Mouse (Mus musculus) left cerebral cortex, postnatal 14 days (tissue): ENCODE results near the gene Parp16. TPM values are rescaled to one million over a fixed set of nuclear protein-coding genes. Genes with fewer than 3 reads are reported as not detected.
"Not testable (repeated sequence)": the region's sequence is repeated elsewhere in the genome, so short reads cannot be mapped to it uniquely, and the experiment has no call there.

Source experiments
- DNase-seq, 2 experiments: peaks; one replicate each; pipeline ENCODE4 v3.0.0; 2021 to 2022; ENCODE audit warnings: low spot score in 2 of 2, mixed read lengths in 1 of 2
- intact Hi-C: fragments of 180-260 bp; cut with DNase I; formaldehyde crosslinking; loops from one replicate; pipeline ENCODE4 v1.15.1; 2025
- total RNA-seq, 2 experiments: library from RNA; stranded (reverse); gene quantifications; 2 replicates each; pipeline ENCODE4 v1.2.3; 2021

Gene Parp16
- total RNA-seq, 2 experiments from 2014 or later: 3.1 to 3.9 TPM

- DNase-seq: peak; percentile 86 to 91
- intact Hi-C loops: no loop called here
These were observed 6.4 kb downstream of the Parp16 start for GRCm38 (mm10) chr9:65201381-65202164.

GRCm38 (mm10) chr9:65202165-65202754, 7.1 kb downstream of the Parp16 start:
- no peak for DNase-seq
- intact Hi-C loops: no loop called here

GRCm38 (mm10) chr9:65205049-65205815, 10.1 kb downstream of the Parp16 start:
- intact Hi-C loops: no loop called here
- DNase-seq: no peak

- intact Hi-C loops, DNase-seq: not testable (repeated sequence)
These were observed 12.1 kb downstream of the Parp16 start for GRCm38 (mm10) chr9:65207041-65207815.

GRCm38 (mm10) chr9:65208293-65209179, 13.4 kb downstream of the Parp16 start:
- intact Hi-C loops: no loop called here

GRCm38 (mm10) chr9:65211598-65211997, 16.4 kb downstream of the Parp16 start:
- intact Hi-C loops: no loop called here
- DNase-seq: no peak

More at GRCm38 (mm10) chr9:65208293-65209179, 13.4 kb downstream of the Parp16 start:
- no peak for DNase-seq

- intact Hi-C loops: no loop called here
- DNase-seq: no peak
These were observed 19.2 kb downstream of the Parp16 start for GRCm38 (mm10) chr9:65214425-65214777.

- intact Hi-C loops: no loop called here
- peak; percentile 70 to 72 for DNase-seq
These were observed 19.8 kb downstream of the Parp16 start for GRCm38 (mm10) chr9:65214778-65215493.

- intact Hi-C loops: no loop called here
- no peak for DNase-seq
These were observed 20.5 kb downstream of the Parp16 start for GRCm38 (mm10) chr9:65215494-65216126.

GRCm38 (mm10) chr9:65216972-65217371, 21.8 kb downstream of the Parp16 start:
- intact Hi-C loops: no loop called here
- no peak for DNase-seq

GRCm38 (mm10) chr9:65217661-65218060, 22.5 kb downstream of the Parp16 start:
- no peak for DNase-seq
- intact Hi-C loops: no loop called here

- DNase-seq: no peak
- intact Hi-C loops: no loop called here
These were observed 23.8 kb downstream of the Parp16 start for GRCm38 (mm10) chr9:65218916-65219315.

- DNase-seq, intact Hi-C loops: not testable (repeated sequence)
These were observed 25.2 kb downstream of the Parp16 start for GRCm38 (mm10) chr9:65220398-65220797.

GRCm38 (mm10) chr9:65223927-65224326, 28.8 kb downstream of the Parp16 start:
- no peak for DNase-seq
- intact Hi-C loops: no loop called here

- intact Hi-C loops: loop anchor here (2.0 kb wide), 1 partner anchor 57 kb away; no protein-coding TSS in a partner anchor
- peak; percentile 36 to 54 for DNase-seq
These were observed 30.6 kb downstream of the Parp16 start for GRCm38 (mm10) chr9:65225795-65226194.

GRCm38 (mm10) chr9:65230250-65230649, 35.1 kb downstream of the Parp16 start:
- intact Hi-C loops: no loop called here
- no peak for DNase-seq

- no peak for DNase-seq
- intact Hi-C loops: no loop called here
These were observed 36.1 kb downstream of the Parp16 start for GRCm38 (mm10) chr9:65231284-65231683.
